Mouse (Mus musculus) frontal cortex, postnatal 25 days (tissue): ENCODE measurements around the gene Gabrd.
"Not testable (repeated sequence)": the region's sequence is repeated elsewhere in the genome, so short reads cannot be mapped to it uniquely, and the experiment has no call there.

Experiments
- DNase-seq, 2 experiments: peaks; one replicate each; pipeline ENCODE4 v3.0.0; 2022; ENCODE audit warnings: low spot score in 2 of 2

Gabrd gene

DNA sequence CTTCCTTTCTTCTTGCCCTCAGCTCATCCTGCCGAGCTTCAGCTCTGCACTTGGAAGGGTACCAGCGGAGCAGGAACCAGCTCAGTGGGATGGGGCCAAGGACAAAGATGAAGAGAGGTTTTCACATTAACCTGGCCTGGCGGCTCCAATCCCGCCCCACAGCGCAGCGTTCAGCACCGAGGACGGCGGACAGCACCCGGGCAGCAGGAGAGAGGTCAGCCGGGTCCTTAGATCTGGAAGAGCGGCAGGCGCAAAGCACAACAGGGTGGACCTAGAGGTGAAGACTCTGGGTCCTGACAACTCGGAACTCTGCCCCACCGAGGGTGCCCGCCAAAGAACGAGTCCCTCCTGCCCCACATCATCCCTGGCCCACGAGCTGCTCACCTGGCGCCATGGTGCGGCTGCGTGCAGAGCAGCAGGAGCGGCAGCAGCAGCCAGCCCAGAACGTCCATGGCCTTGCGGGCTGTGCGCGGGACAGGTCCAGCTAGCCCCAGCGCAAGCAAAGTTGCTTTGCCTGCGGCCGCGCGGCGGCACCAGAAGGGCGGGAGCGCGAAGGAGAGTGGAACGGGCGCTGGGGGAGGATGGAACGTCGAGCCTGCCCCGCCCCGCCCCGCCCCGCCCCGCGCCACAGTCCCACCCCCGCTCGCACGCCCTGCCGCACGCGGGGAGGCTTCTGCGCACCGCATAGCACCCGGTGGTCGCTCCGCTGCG, at the start of gene Gabrd:
Gene Gabrd (minus strand): TSS at position 602 of the 711 bp plus-strand sequence.
- peak; percentile 31 to 33 for DNase-seq

- DNase-seq = no peak
Measured at GRCm38 (mm10) chr4:155442808-155443207, 44.9 kb upstream of the Gabrd start.

GRCm38 (mm10) chr4:155433993-155434392, 36.1 kb upstream of the Gabrd start:
- DNase-seq = no peak

DNA sequence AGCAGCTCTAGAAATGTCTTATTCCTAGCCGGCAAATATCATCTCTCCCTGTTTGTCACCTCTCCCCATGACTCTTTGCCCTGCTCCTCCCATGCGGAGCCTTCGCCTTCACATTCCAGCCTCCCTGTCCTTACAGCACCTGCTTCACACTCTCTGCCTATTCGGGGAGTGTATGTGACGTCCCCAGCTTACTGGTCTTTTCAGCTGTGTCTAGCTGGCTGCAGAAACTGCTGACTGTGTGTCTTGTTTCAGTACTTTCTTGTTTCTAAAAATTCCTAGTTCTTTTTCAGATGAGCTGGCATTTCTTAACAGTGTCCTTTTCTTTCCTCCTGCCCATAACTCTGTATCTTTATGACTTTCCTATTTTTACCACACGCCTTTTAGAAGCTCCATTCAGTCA, 34.4 kb upstream of the Gabrd start:
- no peak for DNase-seq

DNA sequence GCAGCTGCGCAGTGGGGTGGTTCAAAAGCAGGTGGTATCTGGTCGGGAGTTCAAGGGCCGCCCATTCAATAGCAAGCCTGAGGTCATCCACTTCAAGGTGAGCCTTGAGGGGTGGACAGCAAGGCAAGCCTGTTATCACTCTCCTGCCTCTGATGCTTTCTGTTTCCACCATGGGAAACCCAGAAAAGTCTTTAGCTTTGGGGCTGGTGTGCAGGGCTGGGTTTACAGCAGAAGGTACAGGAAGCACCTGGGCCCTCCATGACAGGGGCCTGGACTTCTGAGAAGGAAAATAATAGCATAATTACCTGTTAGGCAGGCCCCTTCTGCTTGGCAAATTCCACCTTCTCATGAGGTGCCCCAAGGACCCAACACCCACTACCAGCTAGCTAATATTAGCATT, 31.3 kb upstream of the Gabrd start:
- DNase-seq = no peak

DNA sequence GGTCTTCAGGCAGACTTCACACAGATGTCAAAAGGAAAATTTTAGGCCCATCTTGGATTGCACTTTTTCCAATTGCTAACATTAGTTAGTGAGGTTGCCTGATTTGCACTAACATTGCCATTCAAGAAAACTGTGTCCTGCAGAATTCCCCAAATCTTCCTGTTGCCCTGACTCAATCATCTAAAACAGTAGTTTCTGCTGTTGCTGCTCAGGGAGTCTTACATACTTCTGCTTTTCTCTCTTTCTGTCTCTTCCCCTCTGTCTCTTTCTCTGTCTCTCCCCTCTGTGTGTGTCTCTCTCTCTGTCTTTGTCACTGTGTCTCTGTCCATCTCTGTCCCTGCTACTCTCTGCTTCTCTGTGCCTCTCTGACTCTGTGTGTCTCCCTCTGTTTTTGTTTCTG, 30.5 kb upstream of the Gabrd start:
- no peak for DNase-seq

DNA sequence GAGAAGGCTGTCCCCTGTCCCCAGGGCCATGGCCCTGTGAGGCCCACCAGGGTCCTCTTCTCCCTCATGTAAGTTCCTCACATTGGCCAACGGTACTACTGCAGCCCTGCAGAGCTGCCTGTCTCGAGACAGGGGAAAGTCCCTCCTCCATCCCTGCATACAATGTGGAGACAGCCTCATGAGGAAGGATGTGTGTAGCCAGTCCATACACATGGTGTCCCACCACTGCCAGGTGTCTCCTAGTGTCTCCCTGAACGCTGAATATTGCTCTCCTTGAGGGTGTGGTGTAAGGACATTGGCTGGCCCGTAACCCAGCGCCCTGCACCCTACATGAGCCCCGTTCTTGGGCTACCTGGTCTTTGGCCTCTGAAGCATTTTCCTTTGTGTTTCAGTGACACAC, 28.4 kb upstream of the Gabrd start:
- DNase-seq = no peak

- DNase-seq = no peak
Measured at GRCm38 (mm10) chr4:155423988-155424387, 26.1 kb upstream of the Gabrd start.

GRCm38 (mm10) chr4:155421412-155422370, 23.8 kb upstream of the Gabrd start:
- not testable (repeated sequence) for DNase-seq

- DNase-seq = no peak
Measured at GRCm38 (mm10) chr4:155420137-155420536, 22.2 kb upstream of the Gabrd start.

DNA sequence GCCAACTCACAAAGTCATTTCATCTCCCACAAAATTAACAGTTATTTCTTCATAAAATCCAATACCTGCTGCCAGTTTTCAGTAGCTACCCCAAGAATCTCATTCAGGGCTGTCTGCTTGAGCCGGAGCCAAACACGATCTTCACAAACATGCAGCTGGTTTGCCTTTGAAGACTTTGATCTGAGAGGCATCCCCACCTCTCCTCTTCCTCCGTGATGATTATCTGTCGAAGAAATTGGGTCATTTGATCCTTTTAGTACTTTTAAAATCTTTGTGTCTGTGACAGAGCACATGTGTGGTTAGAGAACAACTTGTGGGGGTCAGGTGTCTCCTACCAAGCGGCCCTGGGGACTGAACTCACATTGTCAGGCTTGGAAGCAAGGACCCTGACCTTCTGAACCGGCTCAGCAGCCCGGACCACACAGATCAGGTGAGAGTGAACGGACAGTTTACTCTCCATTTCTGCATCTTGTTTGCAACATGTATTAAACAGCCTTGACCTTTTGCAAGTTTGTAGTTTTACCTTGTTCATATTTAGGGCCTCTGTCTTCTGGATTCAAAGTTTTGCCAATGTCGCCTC, 16.8 kb upstream of the Gabrd start:
- no peak for DNase-seq

GRCm38 (mm10) chr4:155413641-155414335, 15.9 kb upstream of the Gabrd start:
- DNase-seq = no peak

DNA sequence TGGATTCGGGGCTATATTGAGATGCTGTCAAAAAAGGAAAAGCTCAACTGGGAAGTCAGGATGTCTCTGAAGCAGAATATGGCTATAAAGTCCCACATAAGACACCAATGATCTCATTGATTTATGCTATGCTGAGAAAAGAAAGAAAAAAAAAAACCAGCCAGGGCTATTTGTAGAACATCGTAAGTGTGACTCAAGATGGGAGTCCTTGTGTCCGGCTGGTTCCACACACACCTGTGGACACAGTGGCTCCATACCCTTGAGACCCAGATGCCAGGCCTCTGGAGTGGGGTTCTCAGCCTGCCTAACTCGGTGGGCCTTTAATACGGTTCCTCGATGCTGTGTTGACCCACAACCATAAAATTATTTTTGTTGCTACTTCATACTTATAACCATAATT, 14.2 kb upstream of the Gabrd start:
- DNase-seq = no peak

- peak; percentile 60 to 75 for DNase-seq
Measured at GRCm38 (mm10) chr4:155409058-155409776, 11.3 kb upstream of the Gabrd start, which contains the start of gene Cfap74. Cfap74 (plus strand) TSS chr4:155409190.

GRCm38 (mm10) chr4:155408695-155409057, 10.8 kb upstream of the Gabrd start:
- DNase-seq = no peak

- DNase-seq = no peak
Measured at GRCm38 (mm10) chr4:155402489-155402888, 4.6 kb upstream of the Gabrd start.

DNA sequence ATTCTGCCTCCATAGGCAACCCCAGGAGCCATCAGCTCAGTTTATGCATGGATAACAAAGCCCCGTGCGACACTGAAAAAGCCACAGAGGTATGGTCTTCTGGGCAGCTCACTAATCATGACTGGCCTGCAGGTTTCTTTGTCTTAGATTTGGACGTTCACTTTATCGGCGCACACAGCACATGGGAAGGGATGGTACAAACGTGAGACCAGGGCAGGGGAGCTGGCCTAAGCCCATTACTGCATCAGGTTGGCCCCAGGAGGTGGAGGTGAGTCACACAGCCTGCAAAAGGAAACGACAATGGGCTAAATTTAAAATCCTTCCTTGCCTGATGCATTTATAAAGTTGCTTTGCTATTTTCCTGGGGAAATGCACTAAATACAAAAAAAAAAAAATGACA, 3.2 kb upstream of the Gabrd start:
- no peak for DNase-seq

DNA sequence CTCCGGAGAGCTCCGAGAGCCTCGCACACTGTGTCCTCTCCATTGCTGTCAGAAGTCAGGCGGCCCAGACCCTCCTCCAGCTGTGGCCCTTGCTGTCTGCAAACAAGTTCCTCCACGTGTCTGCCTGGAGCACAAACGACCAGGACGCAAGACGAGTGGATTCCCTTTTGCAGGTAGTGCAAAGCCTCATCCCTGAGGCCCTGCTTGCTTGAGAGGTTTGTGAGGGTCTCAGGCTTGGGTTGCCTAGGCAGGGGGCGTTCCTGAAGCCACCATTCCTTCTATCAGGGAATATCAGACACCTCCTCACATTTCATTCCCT, 269 bp upstream of the Gabrd start:
- DNase-seq = no peak

- DNase-seq = no peak
Measured at GRCm38 (mm10) chr4:155396751-155397150, 1.2 kb downstream of the Gabrd start.

DNA sequence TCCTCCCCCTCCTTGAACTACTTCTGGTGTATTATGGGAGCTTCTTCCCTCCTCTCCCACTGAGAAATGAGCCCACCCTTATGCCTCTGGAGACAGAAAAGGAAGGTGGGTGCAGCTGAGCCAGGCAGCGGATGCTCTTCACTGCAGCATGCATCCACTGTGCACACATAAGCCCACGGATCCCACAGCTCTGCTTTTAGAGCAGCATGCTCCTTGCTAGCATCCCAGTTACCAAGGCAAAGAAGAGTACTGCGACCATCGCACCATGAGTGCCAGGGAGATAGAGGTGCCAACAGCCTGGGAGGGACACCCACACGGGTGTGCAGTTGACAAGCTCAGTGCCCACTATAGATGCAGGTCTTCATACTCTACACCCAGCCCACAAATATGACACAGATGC, 2.4 kb downstream of the Gabrd start:
- DNase-seq = peak; percentile 37 to 40

DNA sequence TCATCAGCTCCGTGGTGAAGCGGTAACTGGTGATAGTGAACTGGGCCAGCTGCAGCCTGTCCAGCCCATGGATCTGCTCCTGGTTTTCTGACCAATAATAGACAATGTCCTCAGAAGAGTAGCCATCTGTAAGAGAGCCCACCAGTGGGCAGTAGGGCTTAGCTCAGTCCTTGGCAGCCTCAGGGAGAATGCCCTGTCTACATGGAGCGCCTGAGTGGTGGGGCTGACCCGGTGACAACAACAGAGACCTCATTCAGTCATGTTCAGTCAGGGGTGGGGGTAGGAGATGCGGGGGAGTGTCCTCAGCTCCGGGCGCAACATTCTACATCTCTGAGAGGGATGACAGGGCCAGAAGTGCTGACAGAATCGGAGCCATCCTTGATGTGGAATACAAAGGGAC, 10.7 kb downstream of the Gabrd start:
- DNase-seq = no peak
